Mouse (Mus musculus) midbrain, embryonic 15.5 days (tissue): ENCODE measurements around the gene Pts. TPM values are rescaled to one million over a fixed set of nuclear protein-coding genes. Genes with fewer than 3 reads are reported as not detected.
A peak's percentile ranks its signal among the peaks of the same experiment; 100 is the strongest.

Experiments
- ATAC-seq: fragments of 200-750 bp; cut with Nextera tagmentation; replicated peaks from 2 replicates; pipeline ENCODE4 v1.8.0; 2017; ENCODE audit warnings: moderate TSS enrichment
- H3K27ac ChIP-seq: fragments of 300-500 bp; sonication (generic); 2 replicates; pipeline ENCODE4 v1.5.1; 2015; ENCODE audit warnings: mild to moderate bottlenecking, inconsistent platforms
- H3K27me3 ChIP-seq: fragments of 300-500 bp; sonication (generic); replicated peaks from 2 replicates; pipeline ENCODE4 v1.6.1; 2015; ENCODE audit warnings: inconsistent platforms
- H3K36me3 ChIP-seq: fragments of 300-500 bp; sonication (generic); replicated peaks from 2 replicates; pipeline ENCODE4 v1.6.1; 2015; ENCODE audit warnings: inconsistent platforms
- H3K4me1 ChIP-seq: fragments of 300-500 bp; sonication (generic); 2 replicates; pipeline ENCODE4 v1.6.1; 2015; ENCODE audit warnings: inconsistent platforms
- H3K4me2 ChIP-seq: fragments of 300-500 bp; sonication (generic); 2 replicates; pipeline ENCODE4 v1.6.1; 2015; ENCODE audit warnings: inconsistent platforms, mild to moderate bottlenecking, moderate library complexity
- H3K4me3 ChIP-seq: fragments of 300-500 bp; sonication (generic); 2 replicates; pipeline ENCODE4 v1.5.1; 2015; ENCODE audit warnings: mild to moderate bottlenecking, inconsistent platforms
- H3K9ac ChIP-seq: fragments of 300-500 bp; sonication (generic); 2 replicates; pipeline ENCODE4 v1.6.1; 2015; ENCODE audit warnings: mild to moderate bottlenecking, inconsistent platforms
- H3K9me3 ChIP-seq: fragments of 300-500 bp; sonication (generic); 2 replicates; pipeline ENCODE4 v1.6.1; 2016; ENCODE audit warnings: inconsistent platforms
- WGBS: fragments of 180-500 bp; shearing (Covaris S2); methylation state at CpG from one replicate; pipeline ENCODE4 v1.1.7; 2015; ENCODE audit warnings: mixed read lengths; 5-methylcytosine and 5-hydroxymethylcytosine counted together
- polyA plus RNA-seq: library from polyadenylated mRNA; unstranded; fragments of >200 nt; fragmentation: Nextera tagmentation; extraction: Ambion mirVana; gene quantifications from 2 replicates; pipeline ENCODE4 v1.2.1, GENCODE M21; 2015

The Pts gene
- 106 and 111 TPM in 2 replicates for polyA plus RNA-seq

GRCm38 (mm10) chr9:50528293-50528892 is at the start of gene Pts:
Pts (minus strand) TSS chr9:50528724.
- under 1% methylated on average over 54 of the region's 54 CpGs for WGBS
- ATAC-seq, result peak; percentile 99
- H3K9me3 ChIP-seq, result no peaks in the 10 kb centered on the region
- H3K4me1 ChIP-seq, result peaks cover 15% of the 10 kb centered on the region
- peak within 1 kb of the TSS; percentile 68 for H3K9ac ChIP-seq
- no peaks in the 10 kb centered on the region for H3K36me3 ChIP-seq
- peak within 1 kb of the TSS; percentile 79 for H3K4me3 ChIP-seq
- peak within 1 kb of the TSS; percentile 86 for H3K27ac ChIP-seq
- peak within 1 kb of the TSS; percentile 63 for H3K4me2 ChIP-seq
- H3K27me3 ChIP-seq, result no peaks in the 10 kb centered on the region

DNA sequence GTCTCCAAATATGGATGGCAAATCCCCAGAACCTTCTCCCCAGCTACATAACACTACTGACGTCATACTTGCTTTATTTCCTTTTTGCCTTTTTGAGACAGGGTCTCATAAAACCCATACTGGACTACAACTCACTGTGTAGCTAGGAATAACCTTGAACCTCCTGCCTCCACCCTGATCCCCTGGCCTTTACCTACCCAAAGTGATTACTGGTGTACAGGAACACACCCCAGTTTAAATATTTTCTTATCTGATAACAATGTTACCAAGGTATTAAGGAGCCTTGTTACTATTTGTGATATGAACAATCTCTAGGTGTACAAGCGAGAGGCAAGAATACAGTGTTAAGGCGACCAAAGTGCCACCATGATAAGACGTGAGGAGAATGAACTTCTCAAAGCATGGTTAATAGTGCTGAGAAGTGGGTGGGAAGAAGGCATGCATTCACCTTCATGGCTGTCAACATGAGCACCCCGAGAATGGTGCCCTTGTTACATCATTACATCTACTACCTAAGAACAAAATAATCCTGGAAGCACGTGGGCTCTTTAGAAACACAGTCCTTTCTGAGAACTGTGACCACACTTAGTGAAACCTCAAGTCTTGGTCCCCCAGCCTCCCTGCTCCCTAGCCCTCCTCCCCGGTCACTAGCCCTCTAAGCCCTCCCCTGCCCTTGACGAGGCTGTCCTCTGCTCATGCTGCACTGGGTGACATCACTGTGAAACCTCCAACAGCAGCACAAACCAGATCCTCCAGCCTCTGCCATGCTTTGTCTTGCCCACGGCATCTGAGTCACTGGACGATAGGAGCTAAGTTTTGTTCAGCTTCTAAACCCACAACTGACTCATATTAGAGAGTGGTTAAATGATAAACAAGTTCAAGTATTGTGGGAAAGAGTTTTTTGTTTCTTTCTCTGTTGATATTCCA is 41.3 kb upstream of the Pts start:
- H3K4me3 ChIP-seq, result no peak overlapping the region
- no peaks in the 10 kb centered on the region for H3K27me3 ChIP-seq
- ATAC-seq, result no peak
- WGBS, result 83% methylated on average over 10 of the region's 10 CpGs
- H3K4me2 ChIP-seq, result no peak overlapping the region
- H3K4me1 ChIP-seq, result no peaks in the 10 kb centered on the region
- H3K9me3 ChIP-seq, result no peaks in the 10 kb centered on the region
- no peaks in the 10 kb centered on the region for H3K36me3 ChIP-seq
- H3K27ac ChIP-seq, result no peak overlapping the region
- H3K9ac ChIP-seq, result no peak overlapping the region

DNA sequence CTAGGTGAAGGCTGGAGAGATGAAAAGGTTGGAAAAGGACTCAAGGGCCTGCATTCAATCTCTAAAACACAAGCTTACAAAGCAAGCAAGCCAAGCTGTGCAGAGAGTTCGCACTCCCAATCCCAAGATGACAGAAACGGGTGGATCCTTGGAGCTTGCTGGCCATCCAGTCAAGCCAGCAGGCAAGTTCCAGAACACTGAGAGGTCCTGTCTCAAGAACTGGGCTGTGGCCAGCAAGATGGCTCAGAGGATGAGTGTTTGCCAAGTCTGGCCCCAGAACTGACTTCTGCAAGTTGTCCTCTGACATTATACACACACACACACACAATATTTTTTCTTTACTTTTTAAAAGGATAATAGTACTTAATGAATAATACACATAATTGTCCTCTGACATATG is 39.4 kb upstream of the Pts start:
- no peak for ATAC-seq
- Histone ChIP-seq H3K4me1 (no peaks in the 10 kb centered on the region), H3K36me3 (no peaks in the 10 kb centered on the region), H3K4me2 (no peak overlapping the region), H3K9ac (no peak overlapping the region), H3K27ac (no peak overlapping the region), H3K9me3 (no peaks in the 10 kb centered on the region), H3K27me3 (no peaks in the 10 kb centered on the region), H3K4me3 (no peak overlapping the region)
- WGBS, result 89% methylated on average over 2 of the region's 2 CpGs

DNA sequence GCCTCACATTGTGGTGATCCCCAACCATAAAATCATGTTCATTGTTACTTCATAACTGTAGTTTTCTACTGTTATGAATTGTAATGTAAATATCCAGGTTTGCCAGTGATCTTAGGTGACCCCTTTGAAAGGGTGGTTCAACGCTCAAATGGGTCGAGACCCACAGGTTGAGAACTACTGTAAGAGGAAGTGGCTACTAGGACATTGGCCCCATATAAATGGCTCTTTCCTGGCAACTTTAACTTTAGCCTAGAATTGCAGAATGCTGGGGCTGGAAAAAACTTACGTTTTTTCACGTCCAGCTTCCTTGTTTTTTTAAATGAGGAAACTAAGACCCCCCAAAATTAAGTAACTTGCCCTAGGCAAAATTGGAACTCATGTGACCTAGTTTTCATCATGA is 38.8 kb upstream of the Pts start:
- no peak for ATAC-seq
- H3K4me3 ChIP-seq, result no peak overlapping the region
- no peaks in the 10 kb centered on the region for H3K36me3 ChIP-seq
- no peak overlapping the region for H3K9ac ChIP-seq
- whole genome bisulfite sequencing, result 95% methylated on average over 4 of the region's 4 CpGs
- H3K4me1 ChIP-seq, result no peaks in the 10 kb centered on the region
- H3K9me3 ChIP-seq, result no peaks in the 10 kb centered on the region
- H3K27me3 ChIP-seq, result no peaks in the 10 kb centered on the region
- no peak overlapping the region for H3K27ac ChIP-seq
- H3K4me2 ChIP-seq, result no peak overlapping the region

DNA sequence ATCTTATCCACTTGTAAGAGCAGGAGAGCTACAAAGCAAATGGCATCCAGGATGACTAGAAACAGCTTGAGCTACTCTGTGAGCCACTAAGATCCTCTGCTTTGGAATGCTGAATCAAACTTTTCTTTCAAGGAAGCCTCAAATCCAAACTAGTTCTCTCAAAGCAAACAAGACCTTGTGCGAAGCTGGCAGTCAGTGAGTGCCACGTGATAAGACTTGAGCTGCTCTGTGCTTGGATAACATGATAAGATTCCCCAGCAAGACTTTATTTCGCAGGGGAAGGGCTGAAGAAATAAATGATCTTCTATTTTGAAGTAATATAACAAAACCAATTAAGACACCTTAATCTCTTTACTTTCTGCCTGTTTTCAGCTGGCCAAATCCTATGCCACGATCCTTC is 37.4 kb upstream of the Pts start:
- no peak overlapping the region for H3K9ac ChIP-seq
- no peaks in the 10 kb centered on the region for H3K4me1 ChIP-seq
- no peak for ATAC-seq
- H3K27me3 ChIP-seq, result no peaks in the 10 kb centered on the region
- WGBS, result 84% methylated on average over 4 of the region's 4 CpGs
- no peaks in the 10 kb centered on the region for H3K9me3 ChIP-seq
- no peak overlapping the region for H3K4me3 ChIP-seq
- no peaks in the 10 kb centered on the region for H3K36me3 ChIP-seq
- no peak overlapping the region for H3K27ac ChIP-seq
- no peak overlapping the region for H3K4me2 ChIP-seq

- no peak overlapping the region for H3K9ac ChIP-seq
- WGBS, result 77% methylated on average over 7 of the region's 7 CpGs
- ATAC-seq, result no peak
Measured at GRCm38 (mm10) chr9:50565173-50565572, 36.6 kb upstream of the Pts start.

GRCm38 (mm10) chr9:50561918-50562360 is 33.4 kb upstream of the Pts start:
- 87% methylated on average over 2 of the region's 2 CpGs for WGBS

More at GRCm38 (mm10) chr9:50565173-50565572, 36.6 kb upstream of the Pts start:
- H3K27ac ChIP-seq, result no peak overlapping the region
- H3K4me1 ChIP-seq, result no peaks in the 10 kb centered on the region
- H3K36me3 ChIP-seq, result no peaks in the 10 kb centered on the region
- H3K4me3 ChIP-seq, result no peak overlapping the region
- no peaks in the 10 kb centered on the region for H3K27me3 ChIP-seq
- H3K9me3 ChIP-seq, result no peaks in the 10 kb centered on the region
- no peak overlapping the region for H3K4me2 ChIP-seq

GRCm38 (mm10) chr9:50561145-50561917 is 32.8 kb upstream of the Pts start, which contains the start of gene Tex12:
Tex12 (minus strand) TSS chr9:50561325.
- no peak within 1 kb of the TSS for H3K9ac ChIP-seq
- WGBS, result 90% methylated on average over 38 of the region's 38 CpGs
- H3K4me1 ChIP-seq, result no peaks in the 10 kb centered on the region
- H3K4me3 ChIP-seq, result no peak within 1 kb of the TSS
- H3K4me2 ChIP-seq, result no peak within 1 kb of the TSS
- no peak within 1 kb of the TSS for H3K27ac ChIP-seq
- no peak for ATAC-seq
- H3K9me3 ChIP-seq, result no peaks in the 10 kb centered on the region
- no peaks in the 10 kb centered on the region for H3K36me3 ChIP-seq
- no peaks in the 10 kb centered on the region for H3K27me3 ChIP-seq

More at GRCm38 (mm10) chr9:50561918-50562360, 33.4 kb upstream of the Pts start:
- Histone ChIP-seq H3K4me1 (no peaks in the 10 kb centered on the region), H3K4me3 (no peak overlapping the region), H3K9ac (no peak overlapping the region), H3K36me3 (no peaks in the 10 kb centered on the region), H3K9me3 (no peaks in the 10 kb centered on the region), H3K27ac (no peak overlapping the region), H3K27me3 (no peaks in the 10 kb centered on the region), H3K4me2 (no peak overlapping the region)
- no peak for ATAC-seq

DNA sequence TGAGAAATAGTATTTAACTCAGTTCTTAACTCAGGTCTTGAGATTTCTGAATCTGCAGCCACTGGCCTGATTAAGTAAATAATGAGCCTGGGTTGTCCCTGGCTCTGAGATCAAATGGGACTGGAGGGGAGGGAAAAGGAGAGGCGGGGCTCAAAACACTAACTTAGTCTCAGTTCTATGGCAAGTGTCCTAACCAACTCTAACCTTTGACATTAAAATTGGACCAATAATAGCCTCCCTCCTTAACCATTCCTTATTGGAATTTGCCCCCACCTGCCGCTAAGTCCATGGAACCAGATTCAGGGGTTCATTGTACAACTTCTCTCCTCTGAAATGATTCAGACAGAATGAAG is 26.5 kb upstream of the Pts start, which contains the start of gene Bco2:
Gene Bco2 (minus strand): TSS at position 88 of the 353 bp plus-strand sequence.
- H3K4me1 ChIP-seq, result peaks cover 16% of the 10 kb centered on the region
- peak within 1 kb of the TSS; percentile 37; the same call in 1 of the 2 replicates for H3K9ac ChIP-seq
- H3K36me3 ChIP-seq, result no peaks in the 10 kb centered on the region
- H3K4me3 ChIP-seq, result peak within 1 kb of the TSS; percentile 28
- peak within 1 kb of the TSS; percentile 46 for H3K4me2 ChIP-seq
- peak within 1 kb of the TSS; percentile 81 for H3K27ac ChIP-seq
- WGBS, result 15% methylated on average over 2 of the region's 2 CpGs
- no peaks in the 10 kb centered on the region for H3K27me3 ChIP-seq
- H3K9me3 ChIP-seq, result no peaks in the 10 kb centered on the region
- ATAC-seq, result peak; percentile 56

DNA sequence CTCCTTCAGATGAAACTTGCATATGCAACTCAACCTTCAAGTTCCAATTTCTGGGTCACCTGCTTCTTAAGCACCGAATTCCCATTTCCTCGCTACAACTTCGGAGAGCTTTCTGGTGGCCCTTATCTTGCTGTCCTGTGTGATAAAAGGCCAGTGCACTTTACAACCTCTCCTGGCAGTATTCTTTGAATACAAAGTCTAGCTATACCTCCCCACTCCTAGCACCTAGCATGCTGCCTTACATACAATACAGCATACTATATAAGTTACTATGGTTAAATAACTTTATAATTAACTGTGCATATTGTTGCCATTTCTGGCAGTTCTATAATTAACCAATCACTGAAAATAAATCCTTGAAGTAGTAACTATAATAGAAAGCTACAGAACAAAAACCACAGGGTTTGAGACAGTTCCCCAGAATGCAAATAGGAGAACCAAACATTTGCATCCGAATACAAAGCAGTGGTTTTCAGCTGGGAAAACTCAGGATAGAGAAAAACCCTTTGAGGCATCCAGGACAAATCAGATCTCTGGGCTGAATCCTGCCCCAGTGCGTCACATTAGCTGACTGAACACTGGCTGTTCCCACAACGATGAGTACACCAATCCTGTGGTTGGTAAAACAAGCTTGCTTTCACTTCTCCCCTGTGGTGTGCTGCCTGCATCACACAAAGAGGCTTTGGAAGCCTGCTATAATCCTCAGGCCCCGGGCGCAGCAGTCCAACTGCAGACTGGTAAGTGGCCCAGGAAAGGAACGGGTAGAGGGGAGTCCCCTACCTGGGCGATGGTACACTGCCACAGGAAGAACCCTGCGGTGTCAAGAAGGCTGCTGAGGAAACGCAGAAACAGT is 25.9 kb upstream of the Pts start, which contains the start of gene Il18:
Gene Il18 (plus strand): TSS at position 587 of the 853 bp plus-strand sequence.
- H3K27ac ChIP-seq, result peak within 1 kb of the TSS; percentile 81
- no peaks in the 10 kb centered on the region for H3K27me3 ChIP-seq
- H3K36me3 ChIP-seq, result no peaks in the 10 kb centered on the region
- ATAC-seq, result peak; percentile 95
- peak within 1 kb of the TSS; percentile 46 for H3K4me2 ChIP-seq
- peak within 1 kb of the TSS; percentile 28 for H3K4me3 ChIP-seq
- WGBS, result 18% methylated on average over 12 of the region's 12 CpGs
- peaks cover 16% of the 10 kb centered on the region for H3K4me1 ChIP-seq
- peak within 1 kb of the TSS; percentile 37; the same call in 1 of the 2 replicates for H3K9ac ChIP-seq
- no peaks in the 10 kb centered on the region for H3K9me3 ChIP-seq

DNA sequence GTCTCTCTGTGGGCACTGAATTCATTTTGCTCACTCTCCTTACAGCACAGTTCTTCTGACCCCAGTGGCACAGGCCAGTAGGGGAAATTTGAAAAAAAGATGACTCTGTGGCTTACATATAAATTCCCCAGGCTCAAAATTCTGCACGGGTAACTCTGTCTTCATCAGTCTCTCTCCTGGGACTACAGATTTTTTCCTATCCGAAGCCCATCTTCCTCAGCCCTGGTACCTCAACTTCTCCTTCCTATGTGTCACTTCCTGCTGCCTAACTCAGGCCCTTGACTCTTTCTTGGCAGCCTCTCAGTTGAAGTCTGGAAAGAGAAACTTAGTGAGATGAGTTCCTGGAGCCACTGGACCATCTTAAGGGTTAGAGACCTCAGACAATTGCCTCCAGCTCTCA is 25.0 kb upstream of the Pts start:
- Histone ChIP-seq H3K9me3 (no peaks in the 10 kb centered on the region), H3K36me3 (no peaks in the 10 kb centered on the region), H3K4me3 (no peak overlapping the region), H3K9ac (no peak overlapping the region), H3K4me2 (no peak overlapping the region), H3K4me1 (peaks cover 16% of the 10 kb centered on the region), H3K27me3 (no peaks in the 10 kb centered on the region), H3K27ac (no peak overlapping the region)
- 84% methylated on average over 2 of the region's 2 CpGs for WGBS
- no peak for ATAC-seq
